Mouse (Mus musculus): ENCODE measurements around the gene Shisal1.

Gene Shisal1

DNA sequence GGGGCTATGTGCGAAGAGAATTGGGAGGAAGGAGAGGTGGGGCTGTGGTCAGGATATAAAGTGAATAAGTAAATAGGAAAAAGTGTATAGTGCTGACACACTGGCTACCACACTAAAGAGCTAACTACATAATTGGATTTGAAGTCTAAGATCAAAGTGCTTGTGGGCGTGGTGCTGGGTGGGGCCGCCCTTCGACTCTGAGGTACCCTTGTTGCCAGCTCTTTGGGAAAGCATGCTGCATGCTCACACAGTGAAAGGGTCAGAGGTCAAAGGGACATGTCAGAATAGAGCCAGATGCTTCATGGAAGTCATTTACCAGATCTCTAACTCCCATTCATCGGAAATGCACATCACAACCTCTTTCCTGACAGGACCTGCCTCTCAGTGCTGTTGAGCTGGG is 74.1 kb downstream of the Shisal1 start:
- no peak for DNase-seq (ENCODE audit: low spot score in 2 of 2)

DNA sequence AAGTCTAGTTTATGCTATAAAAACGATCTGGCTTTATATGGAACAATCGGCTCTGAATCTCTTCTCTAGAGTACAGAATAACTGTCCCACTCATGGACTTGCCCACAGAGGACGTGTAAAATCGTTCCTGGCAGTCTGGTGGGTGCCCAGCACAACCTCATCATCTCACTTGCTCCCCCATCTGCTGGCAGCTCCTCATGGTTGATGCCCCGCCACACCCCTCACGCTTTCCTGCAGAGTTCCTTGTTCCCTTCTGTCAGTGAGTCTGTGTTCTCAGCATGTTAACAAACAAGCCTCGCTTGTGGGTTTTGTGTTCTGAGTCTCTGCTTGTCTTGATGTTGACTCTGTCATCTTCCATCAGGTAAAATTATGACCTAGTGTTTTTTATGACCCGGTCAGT is 79.5 kb downstream of the Shisal1 start:
- no peak for DNase-seq (ENCODE audit: low spot score in 2 of 2)

DNA sequence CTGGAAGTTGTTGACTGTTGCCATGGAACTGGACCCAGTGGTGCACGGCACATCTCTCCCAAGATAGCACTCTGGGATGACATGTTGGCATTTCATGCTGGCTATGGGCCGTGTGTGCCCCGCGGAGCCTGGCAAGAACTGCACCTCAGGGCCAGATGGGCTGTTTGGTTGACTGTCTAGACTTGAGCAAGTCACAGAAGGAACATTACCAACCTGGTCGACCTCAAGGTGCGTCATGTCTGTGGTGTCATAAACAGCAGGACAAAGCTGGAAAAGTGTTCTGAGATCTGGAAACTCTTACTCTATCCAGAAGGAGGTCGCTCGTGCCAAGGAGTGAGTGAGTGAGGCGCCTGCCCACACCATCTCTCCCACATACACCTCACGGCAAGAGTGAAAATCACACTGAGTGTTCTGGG is 80.3 kb downstream of the Shisal1 start:
- no peak for DNase-seq (ENCODE audit: low spot score in 2 of 2)

DNA sequence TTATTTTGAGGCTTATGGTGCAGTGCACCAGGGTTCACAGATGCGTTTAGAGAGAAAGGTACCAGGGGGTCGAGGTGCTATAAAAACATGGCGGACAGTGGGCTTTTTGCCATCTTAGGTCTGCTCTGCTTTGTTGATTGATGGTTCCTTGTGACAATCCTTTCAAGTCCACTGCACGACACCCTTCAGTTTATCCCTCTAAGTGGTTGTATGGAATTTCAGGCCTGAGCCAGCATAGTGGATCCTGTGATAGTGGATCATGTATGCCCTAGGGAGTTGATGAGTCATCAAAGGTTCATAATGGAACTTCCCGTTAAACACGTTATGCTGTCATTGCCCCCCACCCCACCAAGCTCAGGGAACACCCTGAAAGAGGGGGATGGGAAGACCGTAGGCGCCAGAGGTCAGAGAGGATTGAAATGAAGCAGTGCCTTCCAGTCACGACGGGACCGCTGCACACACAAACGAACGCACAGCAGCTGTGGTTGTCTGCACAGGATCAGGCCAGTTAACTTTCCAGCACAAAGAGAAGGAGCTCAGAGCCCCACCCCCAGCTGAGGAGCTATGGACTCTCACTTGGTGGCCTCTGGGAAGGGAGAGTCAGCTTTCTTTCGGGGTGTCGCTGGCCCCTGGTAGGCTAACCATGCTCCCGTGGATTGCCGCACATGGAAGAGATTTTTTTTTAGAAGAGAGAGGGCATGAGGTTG is 81.1 kb downstream of the Shisal1 start:
- DNase-seq (ENCODE audit: low spot score in 2 of 2), result no peak

DNA sequence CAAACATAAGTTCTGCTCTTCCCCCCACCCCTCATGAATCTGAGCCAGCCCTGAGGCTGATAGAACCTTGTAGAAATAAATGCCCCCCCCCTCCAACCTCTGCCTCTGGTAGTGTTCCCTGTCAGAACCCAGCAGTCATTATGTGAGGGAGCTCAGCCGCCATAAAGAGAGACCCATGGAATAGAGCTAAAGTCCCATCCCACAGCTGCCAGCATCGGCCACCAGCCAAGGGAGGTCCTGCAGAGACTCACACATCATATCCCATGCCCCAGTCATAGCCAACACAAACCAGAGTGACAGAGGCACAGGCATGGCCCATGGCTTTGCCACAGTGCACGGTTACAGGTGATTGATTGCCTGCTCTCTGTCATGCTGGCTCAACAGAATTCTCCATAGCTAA is 82.2 kb downstream of the Shisal1 start:
- DNase-seq (ENCODE audit: low spot score in 2 of 2), result no peak

DNA sequence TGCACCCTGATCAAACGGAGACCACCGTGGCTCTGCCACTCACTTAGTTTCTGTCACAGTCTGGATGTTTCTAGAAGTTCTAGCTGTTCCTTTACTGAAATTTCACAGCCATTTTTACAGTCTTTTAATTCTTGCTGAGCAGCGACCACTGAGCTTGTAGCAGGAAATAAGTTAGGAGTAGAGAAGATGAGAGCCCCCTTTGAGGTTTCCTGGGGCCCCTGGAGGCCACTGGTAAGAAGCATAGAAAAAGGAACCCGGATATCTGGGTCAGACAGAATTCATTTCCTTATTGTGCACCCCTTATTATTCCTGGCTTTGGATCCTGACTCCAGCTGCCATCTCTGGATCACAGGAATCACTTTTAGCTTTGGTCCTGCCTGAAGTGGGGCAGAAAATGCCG is 91.8 kb downstream of the Shisal1 start:
- DNase-seq (ENCODE audit: low spot score in 2 of 2), result no peak

DNA sequence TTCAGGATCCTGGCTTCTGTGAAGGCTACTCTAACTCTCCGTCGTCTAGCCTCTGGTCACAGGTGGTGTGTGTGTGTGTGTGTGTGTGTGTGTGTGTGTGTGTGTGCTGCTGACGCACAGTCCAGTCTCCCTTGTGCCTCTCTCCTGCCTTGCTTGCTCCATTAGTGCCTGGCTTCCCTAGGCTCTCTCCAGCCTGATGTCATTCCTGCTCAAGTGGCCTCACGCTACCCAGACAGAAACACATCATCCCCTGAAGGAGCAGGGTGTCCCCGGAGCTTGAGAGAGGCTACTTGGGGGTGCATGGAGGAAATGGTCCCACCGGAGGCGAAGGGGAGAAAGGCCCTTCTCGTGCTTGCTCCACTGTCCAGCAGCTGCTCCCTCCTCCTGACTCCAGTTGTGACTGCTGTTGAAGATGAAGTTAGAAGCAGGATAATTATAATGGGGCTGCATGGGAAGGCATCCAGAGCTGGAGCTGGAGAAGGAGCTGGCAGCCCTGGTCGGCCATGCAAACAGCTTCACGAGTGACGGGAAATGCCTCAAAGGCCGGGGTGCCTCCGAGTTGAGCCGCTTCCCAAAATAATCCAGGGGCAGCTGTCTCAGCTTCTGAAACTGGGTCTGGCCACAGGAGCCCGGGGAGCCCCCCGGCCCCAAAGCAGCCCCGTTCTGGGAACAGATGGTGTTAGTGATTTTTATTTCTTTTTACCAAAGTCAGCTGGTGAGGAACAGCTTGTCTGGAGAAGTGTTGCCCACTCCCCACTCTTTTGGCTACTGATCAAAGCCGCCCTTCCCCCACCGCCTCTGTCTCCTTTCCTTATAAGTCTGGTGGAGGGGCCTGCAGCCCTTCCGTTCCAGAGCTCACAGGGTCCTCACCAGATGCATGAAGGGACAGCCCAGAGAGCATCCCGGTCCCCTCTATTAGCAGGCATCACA is 94.7 kb downstream of the Shisal1 start:
- DNase-seq (ENCODE audit: low spot score in 2 of 2), result no peak

DNA sequence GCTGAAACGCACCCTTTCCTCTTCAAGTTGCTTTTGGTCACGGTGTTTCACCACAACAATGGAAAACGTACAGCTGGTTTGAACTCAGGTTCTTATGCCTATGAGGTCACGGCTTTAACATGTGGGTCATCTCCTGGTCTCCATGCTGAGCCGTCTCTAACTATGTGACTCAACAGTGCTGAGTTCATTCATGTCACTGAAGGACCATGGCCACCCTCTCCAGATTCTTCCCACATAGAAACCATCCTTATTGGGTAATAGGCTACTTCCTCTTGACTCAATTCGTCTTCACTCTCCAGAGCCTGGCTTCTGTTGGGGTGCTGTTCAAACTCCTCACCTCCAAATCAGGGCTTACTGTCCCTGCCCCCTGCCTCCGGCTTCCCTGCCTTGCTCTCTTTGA is 95.6 kb downstream of the Shisal1 start:
- no peak for DNase-seq (ENCODE audit: low spot score in 2 of 2)

DNA sequence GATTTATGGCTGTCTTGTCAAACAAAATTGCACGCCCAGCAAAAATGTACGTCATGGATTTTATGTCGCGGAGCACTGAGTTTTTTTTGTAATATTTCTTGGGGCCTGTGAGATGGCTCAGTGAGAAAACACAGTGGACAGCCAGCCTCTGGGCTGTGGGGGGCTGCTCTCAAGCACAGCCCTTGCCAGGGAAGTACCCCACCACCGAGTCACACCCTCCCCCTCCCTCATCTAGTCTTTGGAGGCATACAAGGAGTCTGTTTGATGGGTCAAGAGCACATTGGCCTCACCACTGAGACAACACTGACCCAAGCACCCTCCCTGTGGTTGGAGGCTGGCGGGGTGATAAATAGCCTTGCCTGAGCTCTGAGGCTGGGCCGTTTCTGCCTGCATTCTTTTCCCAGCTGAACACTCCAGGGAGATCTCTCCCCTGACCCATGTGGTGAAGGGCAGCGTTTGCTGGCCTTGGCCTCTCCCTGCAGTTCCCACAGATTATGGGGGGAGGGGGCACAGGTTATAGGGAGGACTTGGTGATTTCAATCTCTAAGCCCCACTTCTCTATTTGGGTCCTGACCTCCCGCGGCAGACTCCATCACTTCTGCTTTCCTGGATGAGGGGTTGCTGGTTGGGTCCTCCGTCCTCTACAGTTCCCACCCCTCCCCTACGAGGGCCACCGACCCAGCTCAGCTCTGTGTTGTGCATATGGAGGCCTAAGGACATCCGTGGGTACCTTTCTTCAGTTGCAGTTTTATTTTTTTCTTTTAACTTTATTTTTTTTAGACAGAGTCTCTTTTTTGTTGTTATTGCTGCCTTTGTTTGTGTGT is 96.8 kb downstream of the Shisal1 start:
- no peak for DNase-seq (ENCODE audit: low spot score in 2 of 2)

DNA sequence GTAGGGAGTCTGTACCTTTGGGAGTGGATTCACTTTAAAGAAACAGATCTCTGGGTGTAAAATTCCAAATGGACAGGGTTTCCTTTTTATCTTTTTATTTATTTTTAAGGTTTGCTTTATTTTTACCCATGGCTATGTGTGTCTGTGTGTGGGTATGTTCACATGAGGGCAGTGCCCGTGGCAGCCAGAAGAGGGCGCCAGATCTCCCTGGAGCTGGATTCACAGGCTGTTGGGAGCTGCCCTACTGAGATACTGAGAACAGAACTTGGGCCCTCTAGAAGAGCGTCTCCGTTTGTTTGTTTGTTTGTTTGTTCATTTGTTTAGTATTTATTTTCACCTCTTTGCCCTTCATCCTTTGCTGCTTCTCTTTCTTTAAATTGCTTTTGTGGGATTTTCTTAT is 98.1 kb downstream of the Shisal1 start:
- no peak for DNase-seq (ENCODE audit: low spot score in 2 of 2)

DNA sequence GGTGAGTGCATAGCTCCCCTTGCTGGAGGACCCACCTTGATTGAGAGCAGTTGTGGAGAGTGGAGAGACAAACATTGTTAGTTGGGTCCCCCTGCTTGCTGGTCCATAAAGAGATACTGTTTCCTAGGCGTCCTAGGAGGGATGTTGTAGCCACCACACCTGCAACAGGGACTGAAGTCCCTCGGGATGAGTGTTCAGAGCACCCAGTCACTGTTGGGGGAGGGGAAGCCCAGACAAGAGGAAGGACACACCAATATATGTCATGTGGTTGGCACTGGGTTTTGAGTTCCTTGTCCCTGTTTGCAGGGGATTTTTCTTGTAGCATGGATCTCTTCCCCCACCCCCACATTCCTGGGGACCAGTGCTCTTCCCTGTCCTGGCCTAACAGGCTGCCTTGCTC is 106.0 kb downstream of the Shisal1 start:
- DNase-seq (ENCODE audit: low spot score in 2 of 2), result no peak

DNA sequence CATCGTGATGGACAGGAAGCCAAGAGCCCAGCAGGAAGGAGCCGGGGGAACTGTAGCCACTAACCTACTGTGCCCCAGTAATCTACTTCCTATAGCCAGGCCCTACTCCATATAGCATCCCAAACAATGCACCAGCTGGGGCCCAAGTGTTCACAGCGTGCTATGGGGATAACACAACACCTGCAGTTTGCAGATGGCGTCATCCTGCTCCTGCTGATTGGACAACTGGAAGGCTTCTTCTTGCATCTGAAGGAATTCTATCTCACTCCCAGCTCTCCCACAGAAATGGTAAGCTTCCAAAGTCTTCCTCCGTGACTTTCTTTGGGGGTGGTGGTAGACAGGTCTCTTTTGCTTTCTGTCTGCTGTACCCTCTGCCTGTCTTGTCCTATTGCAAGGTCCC is 109.3 kb downstream of the Shisal1 start:
- no peak for DNase-seq (ENCODE audit: low spot score in 2 of 2)

DNA sequence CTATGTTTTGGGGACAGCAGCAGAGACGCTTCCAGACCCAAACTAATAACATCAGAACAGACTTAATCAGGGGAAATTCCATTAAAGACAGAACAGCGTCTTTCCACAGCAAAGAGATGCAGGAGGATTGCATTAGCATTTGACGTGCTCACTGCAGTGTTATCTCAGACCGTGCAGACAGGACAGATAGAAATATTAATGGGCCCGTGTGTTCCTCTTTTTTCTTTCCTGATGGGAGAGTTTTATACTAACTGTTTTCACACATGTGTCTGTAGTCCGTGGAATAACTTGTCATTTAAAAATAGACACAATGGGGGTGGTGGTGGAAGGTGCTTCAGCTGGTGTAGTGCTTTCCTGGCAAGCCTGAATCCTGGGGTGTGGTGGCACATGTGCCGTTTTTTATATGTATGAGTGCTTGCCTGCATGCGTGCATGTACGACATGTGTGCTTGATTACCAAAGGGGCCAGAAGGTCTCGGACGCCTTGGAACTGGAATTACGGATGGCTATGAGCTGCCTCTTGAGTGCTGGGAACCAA is 110.5 kb downstream of the Shisal1 start:
- no peak for DNase-seq (ENCODE audit: low spot score in 2 of 2)

DNA sequence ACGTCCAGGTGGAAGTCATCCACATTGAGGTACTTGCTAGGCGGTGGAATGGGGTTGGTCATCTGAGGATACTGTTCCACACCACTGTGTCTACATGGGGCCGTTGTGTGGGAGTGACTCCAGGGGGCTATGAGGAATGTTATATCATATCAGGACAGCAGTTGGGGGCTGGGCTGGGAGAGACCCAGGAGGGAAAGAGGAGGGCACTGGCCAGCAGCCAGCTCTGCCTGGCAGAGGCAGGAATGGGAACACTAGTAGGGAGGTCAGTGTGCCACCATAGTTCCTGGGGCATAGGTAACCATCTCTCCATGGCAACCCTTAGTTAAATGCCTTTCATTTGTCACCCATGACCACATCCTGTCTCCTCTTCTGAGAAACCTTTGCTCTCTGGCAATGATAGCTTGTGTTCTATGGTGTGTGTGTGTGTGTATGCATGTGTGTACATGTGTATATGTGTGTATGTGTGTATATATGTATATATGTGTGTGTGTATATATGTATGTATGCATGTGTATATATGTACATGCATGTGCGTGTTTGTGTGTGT is 115.8 kb downstream of the Shisal1 start:
- DNase-seq (ENCODE audit: low spot score in 2 of 2), result no peak

DNA sequence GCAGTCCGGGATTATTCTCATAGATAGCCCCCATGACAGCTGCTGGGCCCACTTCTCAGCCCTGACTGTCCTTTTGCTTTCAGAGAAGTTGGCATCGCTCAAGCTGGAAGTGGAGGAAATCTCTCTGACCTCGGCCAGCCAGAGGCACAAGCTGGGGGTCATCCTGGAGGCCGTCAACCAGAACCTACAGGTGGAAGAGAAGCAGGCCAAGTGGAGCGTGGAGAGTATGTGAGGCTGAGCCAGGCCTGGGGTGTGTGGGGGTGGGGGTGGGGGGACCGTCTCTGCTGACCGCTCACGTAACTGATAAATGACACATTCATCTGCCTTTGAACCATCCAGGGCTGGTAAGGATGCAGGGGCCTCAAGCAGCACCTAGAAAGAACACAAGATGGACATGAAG is 117.0 kb downstream of the Shisal1 start:
- DNase-seq (ENCODE audit: low spot score in 2 of 2), result no peak
